Mouse (Mus musculus) mature B cell (primary cell): Measurements from ENCODE around the gene Rrp1b.
"Not testable (repeated sequence)": the region's sequence is repeated elsewhere in the genome, so short reads cannot be mapped to it uniquely, and the experiment has no call there.

ENCODE experiments used
- in situ Hi-C: fragments of 300-500 bp; cut with MboI; formaldehyde crosslinking; loops from 2 replicates; pipeline ENCODE4 v1.14.3; 2019

Rrp1b gene

DNA sequence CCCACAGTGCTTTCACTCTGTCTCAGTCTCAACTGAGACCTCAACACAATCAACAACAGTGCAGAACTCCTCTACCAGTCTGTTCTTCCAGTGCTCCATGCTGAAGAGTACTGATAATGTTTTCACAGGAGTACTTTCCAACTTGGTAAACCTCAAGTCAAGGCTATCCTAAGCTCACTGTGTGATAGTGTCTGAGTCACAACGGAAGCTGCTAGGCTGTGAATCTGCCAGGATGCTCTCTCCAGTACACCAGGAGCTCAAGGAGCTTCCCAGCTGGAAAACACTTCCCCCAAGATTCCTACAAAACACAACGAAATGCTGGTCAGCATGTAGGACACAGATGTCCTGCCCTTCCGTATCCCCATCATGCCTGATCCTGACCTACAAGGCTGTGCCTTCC lies 7.6 kb upstream of the Rrp1b start:
- in situ Hi-C loops: loop anchor here (5.0 to 10.0 kb wide), 2 partner anchors 154 to 341 kb away; no protein-coding TSS in a partner anchor

- in situ Hi-C loops: no loop called here
Observed at GRCm38 (mm10) chr17:32031684-32032083, 4.2 kb upstream of the Rrp1b start.

DNA sequence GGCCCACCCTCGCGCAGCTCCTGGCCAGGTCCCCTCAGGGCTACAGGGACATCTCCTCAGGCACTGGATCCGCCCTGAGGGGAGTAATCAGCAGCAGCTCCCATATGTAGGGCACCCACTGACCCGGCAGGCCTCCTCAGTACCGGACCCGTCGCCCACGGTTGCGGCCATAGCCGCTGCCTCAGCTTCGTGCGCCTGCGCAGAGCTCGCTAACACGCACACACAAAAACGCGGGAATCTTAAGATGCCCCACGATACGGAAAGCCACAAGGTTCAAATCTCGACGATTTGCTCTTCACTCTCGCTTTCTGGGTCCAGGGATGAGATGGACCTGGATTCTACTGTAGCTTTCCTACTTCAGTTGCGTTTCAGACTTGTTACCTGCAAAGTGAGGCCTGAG lies 1.6 kb upstream of the Rrp1b start:
- in situ Hi-C loops: no loop called here

DNA sequence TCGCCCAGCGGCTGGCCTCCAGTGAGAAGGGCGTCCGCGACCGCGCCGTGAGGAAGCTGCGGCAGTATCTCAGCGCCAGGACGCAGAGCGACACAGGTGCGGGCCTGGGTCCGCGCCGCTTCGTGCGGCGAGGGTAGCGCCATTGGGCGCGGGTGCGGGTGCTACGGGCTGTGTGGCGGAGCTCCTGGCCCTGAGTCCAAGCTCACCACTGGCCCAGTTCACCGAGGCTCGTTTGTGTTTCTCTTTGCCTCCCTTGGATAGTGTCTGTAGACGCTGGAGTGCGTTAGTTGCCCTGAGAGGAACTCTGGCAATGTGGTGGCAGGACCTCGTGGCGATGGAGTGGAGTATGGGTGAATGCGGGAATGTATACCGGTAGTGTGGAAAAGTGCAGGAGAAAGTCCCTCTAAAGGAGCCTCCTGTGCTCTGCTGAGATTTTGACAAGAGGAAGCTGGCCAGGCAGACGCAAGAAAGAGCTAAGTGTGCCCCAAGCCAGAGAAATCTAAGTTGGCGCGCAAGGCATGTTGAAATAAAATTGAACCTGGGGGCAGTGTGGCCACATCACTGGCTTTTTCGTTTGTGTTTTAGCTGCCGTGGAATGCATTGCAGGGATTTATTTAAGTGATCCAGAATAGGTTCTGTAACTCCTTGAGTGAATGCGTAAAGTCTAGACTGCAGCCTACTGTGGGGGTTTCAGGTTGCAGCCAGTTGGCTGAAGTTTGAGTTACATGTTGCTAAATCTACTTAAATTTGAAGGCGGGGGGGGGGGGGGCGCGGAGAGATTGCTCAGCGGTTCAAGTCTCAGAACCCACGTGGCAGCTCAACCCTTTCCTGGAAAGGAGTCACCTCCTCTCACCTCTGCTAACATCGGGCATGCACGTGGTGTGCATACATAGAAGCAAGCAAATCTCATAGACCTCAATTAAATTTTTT lies 874 bp downstream of the Rrp1b start:
- in situ Hi-C loops: no loop called here

DNA sequence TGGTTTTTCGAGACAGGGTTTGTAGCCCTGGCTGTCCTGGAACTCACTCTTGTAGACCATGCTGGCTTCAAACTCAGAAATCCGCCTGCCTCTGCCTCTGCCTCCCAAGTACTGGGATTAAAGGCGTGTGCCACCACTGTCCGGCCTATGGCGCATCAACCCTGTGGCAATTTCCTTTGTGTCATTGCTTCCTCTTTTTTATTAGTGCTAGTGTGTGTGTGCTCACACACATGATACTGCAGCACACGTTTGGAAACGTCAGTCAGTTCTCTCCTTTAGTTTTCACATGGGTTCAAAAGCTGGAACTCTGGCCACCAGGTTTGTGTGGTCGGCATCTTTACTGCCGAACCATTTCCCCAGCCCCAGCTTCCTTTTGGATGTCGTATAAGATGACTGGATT lies 4.4 kb downstream of the Rrp1b start:
- in situ Hi-C loops: no loop called here

DNA sequence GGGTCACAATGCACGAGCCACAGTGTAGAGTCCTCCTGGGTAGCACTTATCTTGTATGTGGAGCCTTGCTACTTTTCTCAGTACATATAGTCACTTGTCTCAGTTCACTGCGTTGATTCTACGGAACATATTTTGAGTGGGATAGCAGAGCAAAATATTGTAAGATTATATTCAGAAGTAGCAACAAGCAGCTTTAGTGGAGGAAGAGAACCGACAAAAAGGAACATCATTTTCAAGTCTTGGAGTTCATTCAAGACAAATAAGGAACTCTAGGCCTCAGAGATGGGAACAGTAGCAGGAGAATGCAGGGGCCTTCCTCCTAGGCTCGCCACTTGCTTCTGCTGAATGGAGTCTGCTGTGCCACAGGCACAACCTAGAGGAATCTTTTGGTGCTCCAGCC lies 10.6 kb downstream of the Rrp1b start:
- in situ Hi-C loops: no loop called here

GRCm38 (mm10) chr17:32048351-32048750 lies 12.5 kb downstream of the Rrp1b start:
- in situ Hi-C loops: no loop called here

DNA sequence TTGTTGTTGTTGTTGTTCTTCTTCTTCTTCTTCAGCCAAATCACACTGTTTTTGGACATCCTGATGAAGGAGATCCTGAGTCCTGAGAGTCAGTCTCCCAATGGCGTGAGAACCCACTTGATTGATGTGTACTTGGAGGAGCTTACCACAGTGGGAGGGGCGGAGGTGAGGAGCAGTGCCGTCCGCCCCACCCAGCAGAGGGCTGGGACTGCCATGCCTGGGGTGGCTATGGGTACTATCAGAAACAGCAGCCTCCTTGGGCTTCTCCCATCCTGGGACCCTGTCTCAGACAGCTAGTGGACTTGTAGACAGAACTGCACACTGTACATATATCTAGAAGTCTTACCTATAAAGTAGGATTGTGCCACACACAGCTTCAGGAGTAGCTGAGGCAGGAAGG lies 14.0 kb downstream of the Rrp1b start:
- in situ Hi-C loops: no loop called here

DNA sequence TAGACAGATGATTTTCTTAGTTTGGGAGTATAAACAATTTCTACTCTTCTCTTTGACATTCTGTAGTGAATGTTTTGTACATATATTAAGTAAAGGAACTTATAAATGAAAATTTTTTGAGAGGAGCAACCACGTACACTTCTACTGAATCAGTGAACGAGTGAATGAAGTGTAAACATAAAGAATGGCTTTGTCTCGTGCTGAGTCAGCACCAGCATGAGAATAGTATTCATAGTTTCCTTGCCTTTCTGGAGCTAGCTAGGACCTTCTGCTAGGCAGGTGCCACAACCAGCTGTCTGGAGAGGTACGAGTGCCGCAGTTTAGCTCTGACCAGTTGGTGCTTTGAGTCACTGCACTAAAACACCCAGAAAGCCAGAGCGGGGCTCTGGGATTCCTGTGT lies 14.7 kb downstream of the Rrp1b start:
- in situ Hi-C loops: no loop called here

- in situ Hi-C loops: no loop called here
Observed at GRCm38 (mm10) chr17:32052237-32053080, 16.6 kb downstream of the Rrp1b start.

GRCm38 (mm10) chr17:32053677-32054076 lies 17.8 kb downstream of the Rrp1b start:
- in situ Hi-C loops: no loop called here

GRCm38 (mm10) chr17:32057843-32058242 lies 21.9 kb downstream of the Rrp1b start:
- in situ Hi-C loops: no loop called here

DNA sequence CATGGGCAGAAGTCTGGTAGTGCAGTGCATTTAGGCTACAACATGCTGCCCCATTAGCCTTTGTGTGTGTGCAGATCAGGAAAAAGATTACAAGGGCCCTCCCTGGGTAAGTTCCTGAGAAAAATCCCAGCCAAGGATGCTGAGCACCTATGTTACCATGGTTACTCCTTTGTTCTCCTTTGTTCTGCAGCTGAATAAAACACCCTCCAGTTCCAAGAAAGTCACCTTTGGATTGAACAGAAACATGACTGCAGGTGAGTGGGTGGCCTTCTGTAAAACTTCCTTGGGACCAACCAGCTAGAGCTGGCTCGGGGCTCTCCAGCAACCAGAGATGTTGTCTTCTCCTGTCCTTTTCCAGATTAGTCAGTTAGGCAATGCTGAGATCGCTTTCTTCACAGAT lies 23.2 kb downstream of the Rrp1b start:
- in situ Hi-C loops: no loop called here

- in situ Hi-C loops: no loop called here
Observed at GRCm38 (mm10) chr17:32061219-32061618, 25.3 kb downstream of the Rrp1b start.

DNA sequence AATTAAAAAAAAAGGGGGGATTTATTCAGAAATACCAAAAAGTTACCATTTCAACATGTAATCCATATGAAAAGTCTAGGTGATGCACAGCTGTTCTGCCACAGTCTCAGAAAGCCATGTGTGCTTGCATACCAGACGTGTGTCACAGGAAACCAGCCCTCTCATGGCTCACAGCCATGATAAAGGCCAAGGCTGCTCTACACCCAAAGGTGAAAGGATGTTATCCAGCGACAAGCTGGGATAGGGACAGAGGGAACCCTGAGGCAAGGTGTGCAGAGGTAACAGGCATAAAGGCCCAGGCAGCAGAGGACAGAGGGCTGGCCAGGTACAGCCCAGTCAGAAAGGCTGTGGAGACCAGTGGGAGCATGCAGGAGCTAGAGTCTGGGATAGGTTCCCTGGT lies 27.8 kb downstream of the Rrp1b start:
- in situ Hi-C loops: no loop called here

DNA sequence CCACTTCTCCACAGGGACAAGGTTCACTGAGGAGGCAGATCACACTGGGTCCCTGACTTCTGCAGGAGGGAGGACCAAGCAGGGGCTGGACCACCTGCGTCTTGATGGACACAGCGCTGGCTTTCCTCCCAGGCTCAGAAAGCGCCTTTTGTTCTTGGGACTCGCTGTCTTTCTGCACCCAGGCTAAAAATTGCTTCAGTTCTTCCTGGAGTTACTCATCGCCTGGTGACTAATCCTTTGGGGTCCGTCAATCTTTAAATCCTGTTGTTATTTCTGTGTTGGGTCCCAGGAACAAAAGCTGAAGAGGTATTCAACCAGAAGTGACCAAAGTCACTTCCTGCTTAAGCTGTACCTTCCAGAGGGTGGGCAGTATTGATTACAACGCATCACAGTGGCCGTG lies 28.9 kb downstream of the Rrp1b start:
- in situ Hi-C loops: not testable (repeated sequence)

DNA sequence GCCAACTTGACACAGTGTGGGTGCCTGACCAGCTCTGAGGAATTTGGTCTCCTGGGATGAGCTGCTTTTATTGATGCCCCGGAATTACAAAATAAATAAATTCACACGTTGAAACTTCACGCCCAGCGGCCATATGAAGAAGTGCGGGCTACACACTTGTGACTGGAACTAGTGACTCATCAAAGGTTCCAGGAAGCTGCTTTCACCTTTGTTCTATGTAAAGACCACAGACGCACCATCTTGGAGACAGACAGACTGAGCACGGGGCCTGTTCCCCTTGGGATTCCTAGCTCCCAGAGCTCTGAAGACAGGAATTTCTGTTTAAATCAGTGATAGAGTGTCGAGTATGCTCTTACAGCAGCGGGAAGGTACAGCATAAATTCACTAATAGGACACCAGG lies 31.6 kb downstream of the Rrp1b start:
- in situ Hi-C loops: no loop called here

DNA sequence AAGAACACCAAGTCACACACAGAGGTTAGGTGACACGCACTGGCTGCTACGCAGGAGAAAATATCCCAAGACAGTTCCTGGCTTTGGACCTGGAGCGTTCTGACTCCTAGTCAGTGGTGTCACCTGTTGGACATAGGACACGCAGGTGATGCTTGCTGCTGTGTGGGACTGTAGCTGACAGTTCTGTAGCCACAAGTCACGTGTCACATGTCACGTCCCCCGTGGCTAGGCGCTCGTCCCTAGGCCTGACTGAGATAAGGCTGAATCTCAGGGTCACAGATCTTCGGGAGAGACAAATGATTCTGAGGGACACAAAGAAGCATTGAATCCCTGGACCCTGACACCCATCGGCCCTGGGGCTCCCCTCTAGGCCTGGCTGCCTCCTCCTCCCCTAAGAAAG lies 32.5 kb downstream of the Rrp1b start:
- in situ Hi-C loops: no loop called here

DNA sequence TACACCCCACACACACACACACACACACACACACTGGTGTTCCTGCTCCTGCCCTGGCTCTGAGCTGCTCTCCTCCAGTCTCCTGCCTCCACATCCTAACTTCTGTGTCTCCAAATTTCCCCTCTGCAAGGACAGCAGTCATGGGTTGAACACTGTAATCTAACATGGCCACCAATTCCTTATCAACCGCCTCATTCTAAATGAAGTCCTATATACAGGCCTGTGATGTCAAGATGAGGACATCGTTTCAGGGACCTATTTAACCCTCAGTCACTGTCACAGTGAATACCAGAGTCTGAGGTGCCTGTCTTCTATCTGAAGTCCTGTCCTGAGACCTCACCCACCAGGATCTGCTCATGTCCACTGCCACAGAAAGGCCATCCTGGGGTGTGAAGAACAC lies 32.9 kb downstream of the Rrp1b start:
- in situ Hi-C loops: no loop called here

GRCm38 (mm10) chr17:32073359-32073758 lies 37.5 kb downstream of the Rrp1b start:
- in situ Hi-C loops: no loop called here

DNA sequence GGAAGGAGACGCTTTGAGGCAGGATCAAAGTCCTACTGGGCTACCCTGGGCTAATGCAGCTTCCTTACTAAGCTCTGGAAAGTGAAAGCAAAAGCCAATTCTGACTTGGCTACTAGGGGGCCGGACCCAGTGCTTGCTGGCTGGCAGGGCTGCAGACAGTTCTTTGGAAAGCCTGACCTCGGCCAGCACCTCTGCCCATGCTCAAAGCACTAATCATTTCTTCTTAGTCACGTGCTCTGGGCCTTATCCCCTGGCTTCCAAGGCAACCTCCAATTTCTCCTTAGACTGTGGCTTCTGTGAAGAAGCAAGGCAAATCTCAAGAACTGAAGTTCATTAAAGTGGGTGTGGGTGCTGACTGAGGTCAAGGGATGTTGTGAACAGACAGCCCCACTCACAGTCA lies 38.8 kb downstream of the Rrp1b start:
- in situ Hi-C loops: no loop called here

- in situ Hi-C loops: no loop called here
Observed at GRCm38 (mm10) chr17:32075164-32075563, 39.3 kb downstream of the Rrp1b start.

- in situ Hi-C loops: no loop called here
Observed at GRCm38 (mm10) chr17:32083351-32083750, 47.5 kb downstream of the Rrp1b start.
